Mouse (Mus musculus): ENCODE data around the gene Crb2.
A peak's percentile ranks its signal among the peaks of the same experiment; 100 is the strongest.

Gene Crb2

GRCm38 (mm10) chr2:37766027-37766761 is 9.9 kb upstream of the Crb2 start:
- no peak for DNase-seq (ENCODE audit: low read depth, low spot score)

- peak; percentile 40 for DNase-seq (ENCODE audit: low read depth, low spot score)
These were observed 8.9 kb upstream of the Crb2 start for GRCm38 (mm10) chr2:37767080-37767547.

- no peak for DNase-seq (ENCODE audit: low read depth, low spot score)
These were observed 8.3 kb upstream of the Crb2 start for GRCm38 (mm10) chr2:37767739-37768138.

DNA sequence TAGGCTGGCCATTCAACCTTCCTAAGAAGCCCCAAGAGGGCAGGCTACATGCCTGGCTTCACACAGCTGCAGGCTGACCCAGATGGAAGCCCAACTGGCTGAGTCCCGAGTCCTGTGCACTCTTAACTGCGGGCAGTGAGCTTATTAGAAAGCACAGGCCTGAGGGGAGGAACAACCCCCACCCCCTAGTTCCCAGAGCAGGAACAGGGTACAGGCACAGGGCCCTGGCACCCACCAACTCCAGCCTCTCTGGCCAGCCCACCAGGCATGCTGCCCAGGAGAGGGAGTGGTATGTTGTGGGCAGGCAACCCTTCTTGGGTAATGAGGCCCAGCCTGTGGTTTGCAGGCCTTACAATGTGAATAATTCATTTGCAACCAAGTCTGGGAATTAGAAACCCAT is 7.1 kb upstream of the Crb2 start:
- peak; percentile 71 for DNase-seq (ENCODE audit: low read depth, low spot score)

GRCm38 (mm10) chr2:37769793-37770192 is 6.3 kb upstream of the Crb2 start:
- DNase-seq (ENCODE audit: low read depth, low spot score), result no peak

- peak; percentile 74 for DNase-seq (ENCODE audit: low read depth, low spot score)
These were observed 4.3 kb upstream of the Crb2 start for GRCm38 (mm10) chr2:37771618-37772285.

- no peak for DNase-seq (ENCODE audit: low read depth, low spot score)
These were observed 1.5 kb upstream of the Crb2 start for GRCm38 (mm10) chr2:37774571-37774970.

DNA sequence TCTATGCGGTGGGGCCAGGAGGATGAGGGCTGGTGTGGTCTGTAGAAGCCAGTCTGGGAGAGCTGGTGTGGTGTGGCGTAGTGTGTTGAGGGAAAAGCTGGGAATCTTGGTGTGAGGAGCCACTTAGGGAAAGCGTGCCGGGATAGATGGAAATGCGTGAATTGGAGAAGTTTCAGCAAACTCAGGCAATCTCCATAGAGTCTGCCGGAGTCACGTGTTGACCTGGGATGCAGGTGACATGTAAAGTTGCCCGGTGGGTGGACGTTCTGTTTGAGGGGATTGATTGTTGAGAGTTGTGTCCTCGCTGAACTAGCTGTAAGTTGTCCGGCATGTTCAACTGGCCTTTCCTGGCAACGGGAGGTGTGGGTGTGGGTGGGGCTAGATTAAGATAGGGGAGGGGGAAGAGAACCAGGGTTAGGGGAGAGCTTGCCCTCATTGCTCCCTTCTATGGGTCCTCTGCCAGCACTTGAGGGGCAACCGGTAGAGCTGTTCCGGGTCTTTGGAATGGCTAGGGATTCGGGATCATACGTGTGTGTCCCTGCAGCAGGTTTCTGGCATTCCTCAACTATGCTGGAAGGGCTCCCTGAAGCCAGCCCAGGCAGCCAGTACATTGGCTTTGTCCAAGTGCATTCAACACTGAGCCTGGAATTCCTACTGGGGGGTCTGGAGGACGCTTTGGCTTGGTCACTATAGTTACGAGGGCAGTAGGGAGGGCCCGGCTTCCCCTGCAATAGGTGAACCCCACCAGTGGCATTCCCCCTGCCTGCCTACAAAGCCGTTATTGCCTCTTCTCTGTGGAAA is 762 bp downstream of the Crb2 start:
- no peak for DNase-seq (ENCODE audit: low read depth, low spot score)

- no peak for DNase-seq (ENCODE audit: low read depth, low spot score)
These were observed 2.1 kb downstream of the Crb2 start for GRCm38 (mm10) chr2:37777958-37778720.

DNA sequence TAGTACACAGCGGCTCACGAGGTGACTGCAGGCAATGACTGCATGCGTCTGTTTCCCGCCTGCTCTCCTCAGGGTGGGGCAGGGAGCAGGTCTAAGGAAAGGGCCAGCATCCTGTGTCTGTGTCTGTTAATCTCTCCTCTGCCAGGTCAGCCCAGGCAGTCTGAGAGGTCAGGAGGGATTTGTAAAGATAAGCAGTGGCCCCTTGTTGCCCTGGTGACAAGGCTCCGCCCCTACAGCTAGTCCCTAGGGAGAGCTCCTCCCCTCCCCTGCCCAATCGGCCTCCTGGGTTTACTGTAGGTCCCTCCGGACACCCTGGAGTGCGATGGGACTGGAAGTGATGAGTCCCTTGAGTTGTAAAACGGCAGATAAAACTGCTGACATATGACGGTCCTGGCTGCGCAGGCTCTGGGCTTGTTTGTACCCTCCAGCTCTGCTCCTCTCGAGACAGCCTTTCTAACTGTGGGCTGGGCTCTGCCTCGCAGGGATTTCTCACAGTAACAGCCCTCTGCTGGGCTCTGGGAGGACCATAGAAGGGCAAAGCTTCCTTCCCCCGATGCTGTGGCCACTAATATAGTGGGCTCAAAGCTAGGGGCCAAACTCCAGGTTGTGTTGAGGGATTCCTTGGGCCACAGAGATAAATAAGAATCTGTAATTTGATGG is 4.4 kb downstream of the Crb2 start:
- DNase-seq (ENCODE audit: low read depth, low spot score), result no peak

DNA sequence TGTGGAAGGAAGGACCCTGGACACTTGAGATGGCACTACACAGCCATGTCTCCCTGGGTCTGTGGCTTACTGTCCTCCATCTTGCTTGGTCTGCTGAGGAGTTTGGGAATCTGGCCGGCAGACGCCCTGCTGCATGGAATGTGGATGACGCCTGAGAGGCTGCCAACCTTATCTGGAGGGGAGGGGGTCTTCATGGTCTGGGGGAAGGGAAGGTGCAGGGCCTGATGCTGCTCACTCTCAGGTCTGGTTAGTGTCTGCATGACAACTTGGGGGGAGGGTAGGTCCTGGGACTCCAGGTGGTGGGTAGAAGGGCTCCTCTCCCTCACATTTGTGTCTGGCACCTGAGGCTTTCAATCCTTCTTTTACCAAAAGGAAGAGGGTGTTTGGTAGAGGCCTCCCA is 5.4 kb downstream of the Crb2 start:
- DNase-seq (ENCODE audit: low read depth, low spot score), result no peak

GRCm38 (mm10) chr2:37782002-37782401 is 6.0 kb downstream of the Crb2 start:
- DNase-seq (ENCODE audit: low read depth, low spot score), result no peak

GRCm38 (mm10) chr2:37784473-37784872 is 8.4 kb downstream of the Crb2 start:
- DNase-seq (ENCODE audit: low read depth, low spot score), result no peak

- no peak for DNase-seq (ENCODE audit: low read depth, low spot score)
These were observed 10.4 kb downstream of the Crb2 start for GRCm38 (mm10) chr2:37786461-37786860.

DNA sequence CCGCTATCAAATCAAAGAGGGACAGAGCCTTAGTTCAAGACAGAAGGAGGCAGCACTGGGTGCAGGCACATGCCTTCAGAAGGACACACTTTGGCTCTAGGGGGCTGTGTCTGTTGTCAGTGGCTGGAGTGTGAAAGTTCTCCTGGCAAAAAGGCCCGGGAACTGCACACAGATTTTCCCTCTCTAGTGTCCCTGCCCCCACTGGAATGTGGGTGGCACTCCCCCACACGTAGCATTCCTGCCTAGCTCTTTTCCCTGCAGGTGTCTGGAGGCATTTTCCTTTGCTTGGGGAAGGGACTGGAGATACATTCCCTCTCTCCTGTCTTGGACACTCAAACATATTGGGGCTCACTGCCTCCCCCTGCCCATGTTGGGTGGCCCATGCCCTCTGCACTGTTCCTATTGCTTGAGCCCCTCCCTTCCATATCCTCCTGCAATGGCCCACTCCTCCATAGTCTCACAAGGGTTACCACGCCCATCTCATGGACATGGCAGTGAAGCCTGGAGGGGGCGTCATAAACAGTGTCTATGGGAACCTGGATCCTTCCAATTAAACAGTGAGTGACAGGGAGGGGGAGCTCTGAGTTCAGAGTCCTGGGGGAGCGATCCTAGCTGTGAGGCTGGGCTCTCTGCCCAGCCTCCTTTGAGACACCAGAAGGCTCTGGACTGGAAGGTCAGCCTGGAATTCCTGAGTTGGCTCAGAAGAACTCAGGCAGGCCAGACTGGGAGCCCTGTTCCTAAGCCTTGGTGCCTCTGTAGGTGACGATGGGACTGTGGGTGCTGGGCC is 12.3 kb downstream of the Crb2 start:
- no peak for DNase-seq (ENCODE audit: low read depth, low spot score)

GRCm38 (mm10) chr2:37789029-37789428 is 13.0 kb downstream of the Crb2 start:
- DNase-seq (ENCODE audit: low read depth, low spot score), result no peak

DNA sequence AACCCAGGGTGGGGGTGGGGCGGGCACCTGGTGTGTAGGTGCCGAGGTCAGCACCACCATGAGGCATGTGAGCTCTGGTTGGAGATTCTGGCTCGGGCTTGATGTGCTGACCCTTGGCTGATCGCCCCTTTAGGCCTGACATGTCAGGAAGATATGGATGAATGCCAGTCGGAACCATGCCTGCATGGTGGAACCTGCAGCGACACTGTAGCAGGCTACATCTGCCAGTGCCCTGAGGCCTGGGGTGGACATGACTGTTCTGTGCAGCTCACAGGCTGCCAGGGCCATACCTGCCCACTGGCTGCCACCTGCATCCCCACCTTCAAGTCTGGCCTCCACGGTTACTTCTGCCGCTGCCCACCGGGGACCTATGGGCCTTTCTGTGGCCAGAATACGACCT is 13.9 kb downstream of the Crb2 start:
- DNase-seq (ENCODE audit: low read depth, low spot score), result no peak

- no peak for DNase-seq (ENCODE audit: low read depth, low spot score)
These were observed 14.7 kb downstream of the Crb2 start for GRCm38 (mm10) chr2:37790738-37791137.

DNA sequence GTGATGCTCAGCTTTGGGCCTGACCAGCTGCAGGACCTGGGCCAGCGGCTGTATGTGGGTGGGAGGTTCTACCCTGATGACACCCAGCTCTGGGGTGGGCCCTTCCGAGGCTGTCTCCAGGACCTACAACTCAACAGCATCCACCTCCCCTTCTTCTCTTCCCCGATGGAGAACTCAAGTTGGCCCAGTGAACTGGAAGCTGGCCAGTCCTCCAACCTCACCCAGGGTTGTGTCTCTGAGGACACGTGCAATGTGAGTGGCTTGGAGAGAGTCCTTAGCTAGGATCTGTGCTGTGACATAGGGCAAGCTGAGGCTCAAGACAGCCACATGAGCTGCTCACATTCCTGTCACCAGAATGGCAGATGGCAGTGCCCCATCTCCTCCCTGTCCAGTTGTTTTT is 15.3 kb downstream of the Crb2 start:
- no peak for DNase-seq (ENCODE audit: low read depth, low spot score)

GRCm38 (mm10) chr2:37796021-37796420 is 20.0 kb downstream of the Crb2 start:
- no peak for DNase-seq (ENCODE audit: low read depth, low spot score)
